Mouse (Mus musculus) midbrain, embryonic 12.5 days (tissue): ENCODE results near the gene Pgs1. TPM values are rescaled to one million over a fixed set of nuclear protein-coding genes. Genes with fewer than 3 reads are reported as not detected.

ENCODE experiments used
- ATAC-seq: fragments of 200-750 bp; cut with Nextera tagmentation; 2 replicates; pipeline ENCODE4 v1.8.0; 2017; ENCODE audit warnings: low read depth, moderate TSS enrichment, moderate library complexity; ENCODE audit not compliant: low FRiP score
- H3K27ac ChIP-seq: fragments of 300-500 bp; sonication (generic); replicated peaks from 2 replicates; pipeline ENCODE4 v1.5.1; 2016; ENCODE audit warnings: mild to moderate bottlenecking
- H3K27me3 ChIP-seq: fragments of 300-500 bp; sonication (generic); 2 replicates; pipeline ENCODE4 v1.6.1; 2016; ENCODE audit warnings: mild to moderate bottlenecking
- H3K36me3 ChIP-seq: fragments of 300-500 bp; sonication (generic); 2 replicates; pipeline ENCODE4 v1.6.1; 2016
- H3K4me1 ChIP-seq: fragments of 300-500 bp; sonication (generic); 2 replicates; pipeline ENCODE4 v1.6.1; 2016
- H3K4me2 ChIP-seq: fragments of 300-500 bp; sonication (generic); replicated peaks from 2 replicates; pipeline ENCODE4 v1.6.1; 2016; ENCODE audit warnings: mild to moderate bottlenecking, moderate library complexity
- H3K4me3 ChIP-seq: fragments of 300-500 bp; sonication (generic); 2 replicates; pipeline ENCODE4 v1.5.1; 2016; ENCODE audit warnings: mild to moderate bottlenecking
- H3K9ac ChIP-seq: fragments of 300-500 bp; sonication (generic); replicated peaks from 2 replicates; pipeline ENCODE4 v1.6.1; 2016; ENCODE audit warnings: mild to moderate bottlenecking, moderate library complexity
- H3K9me3 ChIP-seq: fragments of 300-500 bp; sonication (generic); 2 replicates; pipeline ENCODE4 v1.6.1; 2016; ENCODE audit warnings: mild to moderate bottlenecking
- WGBS: fragments of 180-500 bp; shearing (Covaris S2); methylation state at CpG from one replicate; pipeline ENCODE4 v1.1.7; 2016; 5-methylcytosine and 5-hydroxymethylcytosine counted together
- polyA plus RNA-seq: library from polyadenylated mRNA; unstranded; fragments of >200 nt; fragmentation: Nextera tagmentation; extraction: Ambion mirVana; gene quantifications from 2 replicates; pipeline ENCODE4 v1.2.1, GENCODE M21; 2016

Pgs1 gene
- polyA plus RNA-seq, 1 experiment from 2014 or later = 48.9 TPM

DNA sequence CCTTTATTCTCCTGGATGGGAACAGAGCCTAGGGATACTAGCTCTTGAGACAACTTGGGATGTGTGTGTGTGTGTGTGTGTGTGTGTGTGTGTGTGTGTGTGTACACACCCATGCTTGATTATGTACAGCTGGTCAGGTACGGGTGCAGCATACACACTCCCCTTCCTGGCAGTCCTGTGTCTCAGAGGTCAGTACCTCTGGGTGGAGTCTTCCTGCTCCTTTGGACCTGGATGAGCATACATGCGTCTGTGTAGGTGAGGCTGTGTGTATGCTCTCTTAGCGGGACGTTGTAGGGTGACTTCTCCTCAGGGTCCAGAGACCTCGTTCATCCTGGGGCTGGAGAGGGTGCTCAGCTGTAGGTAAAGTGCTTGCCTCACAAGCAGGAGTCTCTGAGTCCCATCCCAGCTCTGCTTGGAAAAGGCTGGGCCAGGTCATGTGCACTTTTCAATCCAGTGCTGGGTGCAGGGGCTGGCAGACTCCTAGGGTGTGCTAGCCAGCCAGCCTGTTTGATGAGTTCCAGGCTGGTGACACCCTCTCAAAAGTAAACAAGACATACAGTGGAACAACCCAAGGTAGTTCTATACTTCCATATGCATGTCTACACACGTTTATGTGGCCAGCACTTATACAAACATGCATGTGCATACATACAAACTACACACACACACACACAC lies 13.3 kb downstream of the Pgs1 start:
- no peak overlapping the region for H3K9ac ChIP-seq
- H3K4me2 ChIP-seq = no peak overlapping the region
- ATAC-seq = no peak
- H3K27me3 ChIP-seq = no peaks in the 10 kb centered on the region
- WGBS = 92% methylated on average over 6 of the region's 6 CpGs
- peaks cover 8% of the 10 kb centered on the region for H3K4me1 ChIP-seq
- no peaks in the 10 kb centered on the region for H3K9me3 ChIP-seq
- H3K36me3 ChIP-seq = peaks cover 61% of the 10 kb centered on the region
- H3K27ac ChIP-seq = no peak overlapping the region
- H3K4me3 ChIP-seq = no peak overlapping the region

GRCm38 (mm10) chr11:118000083-118000482 lies 14.0 kb downstream of the Pgs1 start:
- Histone ChIP-seq H3K9me3 (no peaks in the 10 kb centered on the region), H3K36me3 (peaks cover 67% of the 10 kb centered on the region), H3K9ac (no peak overlapping the region), H3K27ac (no peak overlapping the region), H3K4me3 (no peak overlapping the region), H3K27me3 (no peaks in the 10 kb centered on the region), H3K4me1 (peaks cover 3% of the 10 kb centered on the region), H3K4me2 (no peak overlapping the region)
- 76% methylated on average over 1 of the region's 1 CpGs for WGBS
- no peak for ATAC-seq

GRCm38 (mm10) chr11:118000565-118001215 lies 14.6 kb downstream of the Pgs1 start:
- ATAC-seq = no peak
- no peak overlapping the region for H3K9ac ChIP-seq
- H3K4me1 ChIP-seq = no peaks in the 10 kb centered on the region; the same call in 1 of the 2 replicates
- H3K9me3 ChIP-seq = no peaks in the 10 kb centered on the region
- 93% methylated on average over 7 of the region's 7 CpGs for WGBS
- H3K4me2 ChIP-seq = no peak overlapping the region
- peaks cover 73% of the 10 kb centered on the region for H3K36me3 ChIP-seq
- no peaks in the 10 kb centered on the region for H3K27me3 ChIP-seq
- no peak overlapping the region for H3K27ac ChIP-seq
- H3K4me3 ChIP-seq = no peak overlapping the region

- H3K27me3 ChIP-seq = no peaks in the 10 kb centered on the region
- ATAC-seq = no peak
- no peaks in the 10 kb centered on the region for H3K9me3 ChIP-seq
- no peak overlapping the region for H3K27ac ChIP-seq
- WGBS = 97% methylated on average over 14 of the region's 14 CpGs
- H3K4me2 ChIP-seq = no peak overlapping the region
- H3K4me1 ChIP-seq = peaks cover 7% of the 10 kb centered on the region
- H3K9ac ChIP-seq = no peak overlapping the region
- no peak overlapping the region for H3K4me3 ChIP-seq
- peaks cover 84% of the 10 kb centered on the region for H3K36me3 ChIP-seq
Observed at GRCm38 (mm10) chr11:118003176-118003575, 17.1 kb downstream of the Pgs1 start.

- Histone ChIP-seq H3K27me3 (no peaks in the 10 kb centered on the region), H3K27ac (no peak overlapping the region), H3K9me3 (no peaks in the 10 kb centered on the region), H3K4me2 (no peak overlapping the region), H3K4me1 (peaks cover 12% of the 10 kb centered on the region), H3K4me3 (no peak overlapping the region), H3K9ac (no peak overlapping the region), H3K36me3 (peaks cover 79% of the 10 kb centered on the region)
- no peak for ATAC-seq
- 86% methylated on average over 5 of the region's 5 CpGs for whole genome bisulfite sequencing
Observed at GRCm38 (mm10) chr11:118003718-118004117, 17.6 kb downstream of the Pgs1 start.

GRCm38 (mm10) chr11:118004217-118004616 lies 18.1 kb downstream of the Pgs1 start:
- no peak overlapping the region for H3K4me2 ChIP-seq
- no peak overlapping the region for H3K9ac ChIP-seq
- no peak for ATAC-seq
- no peaks in the 10 kb centered on the region for H3K9me3 ChIP-seq
- peaks cover 74% of the 10 kb centered on the region for H3K36me3 ChIP-seq
- peaks cover 17% of the 10 kb centered on the region for H3K4me1 ChIP-seq
- no peak overlapping the region for H3K4me3 ChIP-seq
- 90% methylated on average over 5 of the region's 5 CpGs for WGBS
- no peak overlapping the region for H3K27ac ChIP-seq
- no peaks in the 10 kb centered on the region for H3K27me3 ChIP-seq

GRCm38 (mm10) chr11:118007460-118008143 lies 21.5 kb downstream of the Pgs1 start:
- WGBS = 67% methylated on average over 8 of the region's 8 CpGs

DNA sequence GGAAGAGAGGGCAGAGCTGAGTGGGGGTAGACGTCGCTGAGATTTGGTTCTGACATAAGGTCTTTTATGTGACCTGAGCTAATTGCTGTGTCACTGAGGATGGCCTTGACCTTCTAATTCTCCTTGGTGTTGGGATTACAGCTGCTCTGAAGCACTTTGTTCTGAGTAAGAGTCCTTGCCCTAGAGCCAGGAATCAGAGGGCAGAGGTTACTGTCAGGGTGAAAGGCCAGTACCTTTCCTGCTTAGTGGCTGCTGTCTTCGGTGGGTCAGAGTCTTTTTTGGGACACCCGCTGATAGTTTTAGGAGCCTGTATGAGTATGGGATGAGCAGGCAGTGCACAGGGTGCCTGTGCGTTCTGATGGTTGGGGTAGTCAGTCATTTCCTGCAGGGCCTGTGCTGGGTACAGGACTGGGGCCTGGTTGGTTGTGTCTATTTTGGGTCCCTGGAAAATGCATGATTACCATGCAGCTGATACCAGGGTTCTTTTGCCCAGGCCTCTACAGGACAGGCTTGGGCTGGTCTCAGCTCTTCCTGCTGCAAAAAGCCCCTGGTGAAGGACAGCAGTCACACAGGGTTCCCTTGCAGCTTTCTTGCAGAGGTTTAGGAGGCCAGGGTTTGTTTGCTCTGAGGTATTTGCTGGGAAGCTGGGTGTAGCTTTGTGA lies 22.2 kb downstream of the Pgs1 start:
- WGBS = 56% methylated on average over 5 of the region's 5 CpGs
- no peak overlapping the region for H3K9ac ChIP-seq
- no peak for ATAC-seq

More at GRCm38 (mm10) chr11:118007460-118008143, 21.5 kb downstream of the Pgs1 start:
- 0 out of 2 replicates have a peak overlapping the region, but pooled peaks have one; percentile 25 for H3K9ac ChIP-seq
- H3K27me3 ChIP-seq = no peaks in the 10 kb centered on the region
- peaks cover 41% of the 10 kb centered on the region for H3K36me3 ChIP-seq
- 0 out of 2 replicates have a peak overlapping the region, but pooled peaks have one; percentile 20 for H3K27ac ChIP-seq
- H3K4me3 ChIP-seq = no peak overlapping the region
- peaks cover 36% of the 10 kb centered on the region for H3K4me1 ChIP-seq
- H3K9me3 ChIP-seq = no peaks in the 10 kb centered on the region
- ATAC-seq = no peak
- H3K4me2 ChIP-seq = no peak overlapping the region

DNA sequence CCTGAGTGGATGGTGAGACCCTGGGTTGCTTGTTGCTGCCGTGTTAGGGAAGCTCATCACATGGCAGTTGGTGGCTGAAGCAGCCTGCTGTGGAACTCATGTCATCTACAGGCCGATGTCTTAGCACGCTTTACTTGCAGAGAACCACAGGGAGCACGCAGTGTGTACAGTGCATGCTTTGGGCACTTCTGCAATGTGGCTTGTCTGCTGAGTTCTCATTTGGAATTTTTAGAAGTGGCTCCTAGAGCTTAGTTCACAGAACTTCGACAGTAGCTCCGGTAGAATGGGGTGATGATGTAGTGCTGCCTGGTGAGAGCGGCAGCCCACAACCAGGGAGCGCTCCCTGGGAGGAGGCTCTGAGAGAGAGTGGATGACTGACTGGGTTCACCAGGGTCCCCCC lies 22.8 kb downstream of the Pgs1 start:
- no peaks in the 10 kb centered on the region for H3K27me3 ChIP-seq
- no peak overlapping the region; the same call in 1 of the 2 replicates for H3K27ac ChIP-seq
- H3K9ac ChIP-seq = no peak overlapping the region
- WGBS = 82% methylated on average over 8 of the region's 8 CpGs
- H3K4me1 ChIP-seq = peaks cover 36% of the 10 kb centered on the region
- ATAC-seq = no peak
- H3K36me3 ChIP-seq = peaks cover 33% of the 10 kb centered on the region
- no peak overlapping the region for H3K4me2 ChIP-seq
- no peaks in the 10 kb centered on the region for H3K9me3 ChIP-seq
- no peak overlapping the region for H3K4me3 ChIP-seq

More for the DNA sequence above, 22.2 kb downstream of the Pgs1 start:
- Histone ChIP-seq H3K27ac (0 out of 2 replicates have a peak overlapping the region, but pooled peaks have one; percentile 20), H3K4me2 (no peak overlapping the region), H3K4me1 (peaks cover 36% of the 10 kb centered on the region), H3K4me3 (no peak overlapping the region), H3K36me3 (peaks cover 36% of the 10 kb centered on the region), H3K27me3 (no peaks in the 10 kb centered on the region), H3K9me3 (no peaks in the 10 kb centered on the region)

DNA sequence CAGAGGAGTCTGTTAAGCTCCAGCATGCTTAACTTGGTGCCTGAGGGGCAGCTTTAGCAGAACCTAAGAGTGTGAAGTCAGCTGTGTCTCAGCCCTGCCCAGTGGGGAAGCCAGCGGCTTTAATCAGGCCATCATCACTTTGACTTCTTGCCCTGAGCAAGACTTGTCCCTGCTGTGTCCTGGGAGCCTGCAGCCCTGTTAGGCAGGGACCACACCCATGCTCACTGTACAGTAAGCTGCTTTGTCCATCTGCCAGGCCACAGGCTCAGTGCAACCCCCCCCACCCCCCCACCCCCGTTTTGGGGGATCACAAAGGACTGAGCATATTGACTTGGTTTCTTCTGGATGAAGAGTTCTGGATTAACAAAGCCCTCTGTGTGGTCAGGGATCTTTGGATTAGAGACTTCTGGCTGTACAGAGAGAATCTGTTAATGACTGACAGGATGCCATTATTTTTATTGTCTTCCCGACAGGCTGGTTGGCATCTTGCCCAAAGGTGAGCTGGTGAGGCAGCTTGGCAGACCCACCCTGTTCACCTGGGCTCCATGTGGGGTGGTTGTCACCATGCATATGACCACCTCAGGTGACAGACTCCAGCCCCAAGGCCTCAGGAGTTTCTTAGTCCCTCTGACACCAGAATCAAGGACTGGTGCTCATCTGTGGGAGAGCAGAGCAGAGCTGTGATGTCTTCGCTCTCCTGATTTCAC lies 23.9 kb downstream of the Pgs1 start:
- Histone ChIP-seq H3K4me2 (no peak overlapping the region), H3K27me3 (no peaks in the 10 kb centered on the region), H3K9ac (no peak overlapping the region), H3K36me3 (peaks cover 33% of the 10 kb centered on the region), H3K9me3 (no peaks in the 10 kb centered on the region), H3K4me1 (peaks cover 36% of the 10 kb centered on the region), H3K27ac (peak overlapping the region; percentile 60), H3K4me3 (no peak overlapping the region)
- 51% methylated on average over 4 of the region's 4 CpGs for WGBS
- 0 out of 2 replicates have a peak, but pooled peaks have one; percentile 34 for ATAC-seq

DNA sequence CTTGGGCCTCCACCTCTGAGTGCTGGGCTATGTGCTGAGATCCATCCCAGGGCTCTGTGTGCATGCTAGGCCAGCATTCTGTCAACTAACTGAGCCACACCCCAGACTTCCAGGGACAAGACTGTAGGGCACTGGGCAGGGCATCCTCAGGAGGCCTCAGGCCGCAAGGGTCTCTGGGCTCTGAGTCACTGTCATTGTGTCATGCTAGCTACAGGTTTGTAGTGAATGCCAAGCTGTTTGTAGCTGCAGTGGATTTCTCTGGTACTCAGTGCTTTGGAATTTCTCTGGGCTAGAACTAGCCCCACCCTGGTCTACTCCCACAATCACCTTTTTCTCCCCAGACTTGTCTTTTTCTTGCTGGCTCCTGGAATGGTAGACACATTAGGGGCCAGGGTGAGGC lies 26.5 kb downstream of the Pgs1 start:
- no peak overlapping the region for H3K4me2 ChIP-seq
- peaks cover 36% of the 10 kb centered on the region for H3K4me1 ChIP-seq
- no peaks in the 10 kb centered on the region for H3K9me3 ChIP-seq
- no peak overlapping the region for H3K27ac ChIP-seq
- H3K27me3 ChIP-seq = no peaks in the 10 kb centered on the region
- H3K4me3 ChIP-seq = no peak overlapping the region
- H3K36me3 ChIP-seq = peaks cover 37% of the 10 kb centered on the region
- ATAC-seq = no peak
- WGBS = 100% methylated on average over 1 of the region's 1 CpGs
- no peak overlapping the region for H3K9ac ChIP-seq
